Mouse (Mus musculus) kidney, embryonic 16.5 days (tissue): ENCODE results near the gene Rere. TPM values are rescaled to one million over a fixed set of nuclear protein-coding genes. Genes with fewer than 3 reads are reported as not detected.

Experiments
- ATAC-seq: fragments of 200-750 bp; cut with Nextera tagmentation; 2 replicates; pipeline ENCODE4 v1.8.0; 2017; ENCODE audit warnings: moderate TSS enrichment; ENCODE audit not compliant: low FRiP score, low TSS enrichment
- H3K27ac ChIP-seq: fragments of 300-500 bp; sonication (generic); 2 replicates; pipeline ENCODE4 v1.5.1; 2014; ENCODE audit warnings: low read length
- H3K27me3 ChIP-seq: fragments of 300-500 bp; sonication (generic); 2 replicates; pipeline ENCODE4 v1.6.1; 2014; ENCODE audit warnings: low read length, control low read depth, mixed read lengths; ENCODE audit not compliant: insufficient read depth
- H3K36me3 ChIP-seq: fragments of 300-500 bp; sonication (generic); 2 replicates; pipeline ENCODE4 v1.6.1; 2014; ENCODE audit warnings: low read length, control low read depth, mixed read lengths; ENCODE audit not compliant: insufficient read depth
- H3K4me1 ChIP-seq: fragments of 300-500 bp; sonication (generic); 2 replicates; pipeline ENCODE4 v1.6.1; 2014; ENCODE audit warnings: low read length, control low read depth, mixed read lengths; ENCODE audit not compliant: insufficient read depth
- H3K4me2 ChIP-seq: fragments of 300-500 bp; sonication (generic); replicated peaks from 2 replicates; pipeline ENCODE4 v1.6.1; 2014; ENCODE audit warnings: low read depth, low read length
- H3K4me3 ChIP-seq: fragments of 300-500 bp; sonication (generic); 2 replicates; pipeline ENCODE4 v1.5.1; 2014; ENCODE audit warnings: mild to moderate bottlenecking, low read length
- H3K9ac ChIP-seq: fragments of 300-500 bp; sonication (generic); replicated peaks from 2 replicates; pipeline ENCODE4 v1.6.1; 2014; ENCODE audit warnings: low read length
- H3K9me3 ChIP-seq: fragments of 300-500 bp; sonication (generic); 2 replicates; pipeline ENCODE4 v1.6.1; 2016; ENCODE audit warnings: low read length, control low read depth
- WGBS: fragments of 180-500 bp; shearing (Covaris S2); extraction: QIAGEN DNeasy Blood & Tissue Kit; methylation state at CpG from one replicate; pipeline ENCODE4 v1.1.7; 2014; 5-methylcytosine and 5-hydroxymethylcytosine counted together
- polyA plus RNA-seq: library from polyadenylated mRNA; unstranded; fragments of >200 nt; fragmentation: Nextera tagmentation; extraction: Ambion mirVana; gene quantifications from 2 replicates; pipeline ENCODE4 v1.2.1, GENCODE M21; 2015

Gene Rere
- polyA plus RNA-seq, 1 experiment from 2014 or later = 30.7 TPM

GRCm38 (mm10) chr4:150327476-150327875 lies 46.0 kb downstream of the Rere start:
- Histone ChIP-seq H3K27ac (no peak overlapping the region), H3K9me3 (peaks cover 3% of the 10 kb centered on the region; the same call in 1 of the 2 replicates), H3K4me3 (no peak overlapping the region), H3K9ac (no peak overlapping the region), H3K4me1 (no peaks in the 10 kb centered on the region), H3K4me2 (no peak overlapping the region), H3K36me3 (no peaks in the 10 kb centered on the region), H3K27me3 (no peaks in the 10 kb centered on the region)
- ATAC-seq = no peak
- 80% methylated on average over 4 of the region's 4 CpGs for WGBS

DNA sequence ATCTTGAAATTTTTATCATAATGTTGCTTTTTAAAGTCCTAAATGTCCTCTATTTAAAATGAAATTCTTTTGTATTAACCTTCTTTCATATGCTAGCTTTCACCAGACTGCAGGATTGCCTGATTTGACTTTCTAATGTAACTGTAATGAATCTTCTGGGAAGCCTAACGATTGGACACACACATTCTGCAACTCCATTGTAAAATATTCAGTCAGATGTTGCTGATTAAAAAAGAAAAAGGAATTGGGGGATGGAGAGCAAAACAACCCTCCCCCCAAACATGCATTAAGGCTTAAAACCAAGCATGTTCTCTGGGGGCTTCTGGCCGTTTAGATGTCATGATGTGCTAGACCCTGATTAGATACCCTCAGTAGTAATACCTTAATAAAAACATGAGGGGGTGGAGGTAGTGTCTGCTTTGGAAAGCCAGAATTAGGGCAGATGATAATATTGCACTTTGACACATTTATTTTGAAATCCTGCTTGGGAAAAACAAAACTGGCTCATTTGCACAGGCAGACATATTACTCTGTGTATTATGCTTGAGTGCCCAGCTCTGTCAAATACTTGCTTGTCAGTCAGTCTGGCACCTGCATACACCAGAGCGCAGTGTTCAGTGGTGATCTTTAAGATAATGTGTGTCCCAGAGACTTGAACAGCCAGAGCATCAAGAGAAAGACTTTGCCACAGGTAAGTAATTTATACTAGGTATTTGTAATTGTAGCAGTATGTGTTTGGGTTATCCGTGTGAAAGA lies 52.7 kb downstream of the Rere start:
- Histone ChIP-seq H3K36me3 (no peaks in the 10 kb centered on the region), H3K4me1 (peaks cover 4% of the 10 kb centered on the region; the same call in 1 of the 2 replicates), H3K4me3 (no peak overlapping the region), H3K9me3 (no peaks in the 10 kb centered on the region), H3K4me2 (no peak overlapping the region), H3K27me3 (no peaks in the 10 kb centered on the region), H3K9ac (no peak overlapping the region), H3K27ac (no peak overlapping the region)
- ATAC-seq = no peak
- WGBS = 65% methylated on average over 4 of the region's 4 CpGs

- 91% methylated on average over 1 of the region's 1 CpGs for WGBS
- Histone ChIP-seq H3K27me3 (no peaks in the 10 kb centered on the region), H3K9ac (no peak overlapping the region)
Measured at GRCm38 (mm10) chr4:150337260-150337659, 55.8 kb downstream of the Rere start.

DNA sequence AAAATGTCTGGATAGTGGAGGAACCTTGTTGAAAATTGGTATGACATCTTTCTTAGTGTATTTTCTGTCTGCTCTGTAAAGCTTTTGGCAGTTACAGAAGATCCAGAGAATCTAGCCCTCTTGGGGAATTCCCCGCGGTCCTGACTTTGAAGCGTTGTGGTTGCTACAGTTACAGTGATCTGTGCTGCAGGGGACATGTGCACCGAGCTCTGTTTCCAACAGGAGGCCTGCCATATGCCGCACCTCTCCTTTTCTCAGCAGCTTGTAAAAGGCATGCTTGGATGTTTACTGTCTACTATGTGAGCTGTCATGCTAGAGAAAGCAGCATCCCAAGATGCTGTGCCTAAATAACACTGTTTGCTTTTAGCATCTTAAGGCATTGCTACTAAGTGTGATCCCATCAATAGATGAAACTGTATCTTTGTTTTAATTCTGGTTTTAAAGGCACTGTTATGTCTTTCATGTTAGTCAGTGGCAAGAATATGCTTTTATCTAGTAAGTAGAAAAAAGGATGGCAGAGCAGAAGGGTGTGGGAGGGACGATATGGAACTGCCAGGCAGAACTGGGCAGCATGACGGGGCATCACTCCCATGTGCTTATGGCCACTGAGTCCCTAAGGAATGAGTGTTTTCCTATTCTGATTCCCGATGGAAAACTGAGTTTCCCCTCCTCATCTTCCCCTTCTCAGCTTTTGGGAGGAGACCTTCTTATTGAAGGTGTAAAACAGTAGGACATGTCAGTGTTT lies 57.6 kb downstream of the Rere start:
- Histone ChIP-seq H3K27me3 (no peaks in the 10 kb centered on the region), H3K4me2 (no peak overlapping the region), H3K27ac (0 out of 2 replicates have a peak overlapping the region, but pooled peaks have one; percentile 34), H3K9me3 (no peaks in the 10 kb centered on the region), H3K36me3 (no peaks in the 10 kb centered on the region), H3K9ac (no peak overlapping the region), H3K4me3 (no peak overlapping the region), H3K4me1 (peaks cover 15% of the 10 kb centered on the region)
- no peak for ATAC-seq
- 58% methylated on average over 8 of the region's 8 CpGs for WGBS

More at GRCm38 (mm10) chr4:150337260-150337659, 55.8 kb downstream of the Rere start:
- H3K27ac ChIP-seq = no peak overlapping the region
- H3K4me3 ChIP-seq = no peak overlapping the region
- no peak overlapping the region for H3K4me2 ChIP-seq
- peaks cover 9% of the 10 kb centered on the region; the same call in 1 of the 2 replicates for H3K4me1 ChIP-seq
- H3K9me3 ChIP-seq = no peaks in the 10 kb centered on the region
- H3K36me3 ChIP-seq = no peaks in the 10 kb centered on the region
- ATAC-seq = no peak

DNA sequence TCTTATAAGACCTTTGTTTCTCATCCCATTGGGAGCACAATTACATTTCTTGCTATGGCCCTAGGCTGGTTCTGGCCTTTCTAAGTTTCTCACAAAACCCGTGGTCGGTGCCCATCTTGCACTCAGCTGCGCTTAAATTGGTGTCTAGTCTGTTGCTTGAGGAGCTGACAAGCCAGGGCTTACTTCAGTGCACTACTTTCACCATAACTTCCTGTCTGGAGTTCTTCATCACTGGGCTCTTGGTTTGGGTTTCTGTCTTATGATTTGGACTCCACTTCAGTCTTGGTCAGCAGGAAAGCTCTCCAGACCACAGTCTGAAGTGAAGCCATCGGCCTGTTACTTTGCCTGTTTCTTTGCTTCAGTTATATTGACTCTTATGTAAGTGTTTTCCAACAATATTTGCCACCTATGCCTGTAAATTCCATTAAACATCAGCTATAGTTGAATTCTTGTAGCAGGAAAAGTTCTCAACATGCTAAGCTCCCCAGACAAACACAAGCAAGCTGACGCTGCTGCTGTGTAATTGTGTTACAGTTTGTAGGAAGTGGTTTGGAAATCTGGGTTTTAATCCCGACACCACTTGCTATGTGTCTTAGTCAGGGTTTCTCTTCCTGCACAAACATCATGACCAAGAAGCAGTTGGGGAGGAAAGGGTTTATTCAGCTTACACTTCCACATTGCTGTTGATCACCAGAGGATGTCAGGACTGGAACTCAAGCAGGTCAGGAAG lies 59.5 kb downstream of the Rere start:
- Histone ChIP-seq H3K27me3 (no peaks in the 10 kb centered on the region), H3K9ac (no peak overlapping the region), H3K27ac (no peak overlapping the region), H3K4me1 (peaks cover 17% of the 10 kb centered on the region), H3K4me3 (no peak overlapping the region), H3K4me2 (no peak overlapping the region), H3K36me3 (no peaks in the 10 kb centered on the region), H3K9me3 (no peaks in the 10 kb centered on the region)
- no peak for ATAC-seq
- WGBS = 90% methylated on average over 6 of the region's 6 CpGs

DNA sequence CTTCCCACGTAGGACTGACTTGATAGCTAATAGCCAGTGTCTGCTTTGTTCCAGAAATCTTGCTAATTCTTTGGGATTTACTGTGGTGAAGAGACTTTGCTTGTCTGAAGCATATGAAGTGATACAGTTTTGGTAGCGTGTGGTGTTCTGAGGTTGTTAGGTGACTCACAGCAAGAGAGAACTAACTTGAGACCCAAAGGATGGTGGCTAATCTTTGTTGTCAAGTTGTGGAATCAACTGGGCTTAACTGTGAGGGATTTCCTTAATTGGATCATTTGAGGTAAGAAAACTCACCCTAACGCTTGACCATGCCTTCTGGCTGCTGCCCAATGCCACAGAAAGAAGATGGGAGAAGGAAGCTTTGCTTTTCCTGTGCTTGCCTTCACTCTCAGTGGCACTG lies 63.1 kb downstream of the Rere start:
- H3K4me2 ChIP-seq = no peak overlapping the region
- H3K27me3 ChIP-seq = no peaks in the 10 kb centered on the region
- no peak overlapping the region for H3K4me3 ChIP-seq
- no peaks in the 10 kb centered on the region for H3K9me3 ChIP-seq
- WGBS = 83% methylated on average over 3 of the region's 3 CpGs
- ATAC-seq = no peak
- peaks cover 34% of the 10 kb centered on the region for H3K4me1 ChIP-seq
- H3K27ac ChIP-seq = no peak overlapping the region
- H3K36me3 ChIP-seq = no peaks in the 10 kb centered on the region
- no peak overlapping the region for H3K9ac ChIP-seq

DNA sequence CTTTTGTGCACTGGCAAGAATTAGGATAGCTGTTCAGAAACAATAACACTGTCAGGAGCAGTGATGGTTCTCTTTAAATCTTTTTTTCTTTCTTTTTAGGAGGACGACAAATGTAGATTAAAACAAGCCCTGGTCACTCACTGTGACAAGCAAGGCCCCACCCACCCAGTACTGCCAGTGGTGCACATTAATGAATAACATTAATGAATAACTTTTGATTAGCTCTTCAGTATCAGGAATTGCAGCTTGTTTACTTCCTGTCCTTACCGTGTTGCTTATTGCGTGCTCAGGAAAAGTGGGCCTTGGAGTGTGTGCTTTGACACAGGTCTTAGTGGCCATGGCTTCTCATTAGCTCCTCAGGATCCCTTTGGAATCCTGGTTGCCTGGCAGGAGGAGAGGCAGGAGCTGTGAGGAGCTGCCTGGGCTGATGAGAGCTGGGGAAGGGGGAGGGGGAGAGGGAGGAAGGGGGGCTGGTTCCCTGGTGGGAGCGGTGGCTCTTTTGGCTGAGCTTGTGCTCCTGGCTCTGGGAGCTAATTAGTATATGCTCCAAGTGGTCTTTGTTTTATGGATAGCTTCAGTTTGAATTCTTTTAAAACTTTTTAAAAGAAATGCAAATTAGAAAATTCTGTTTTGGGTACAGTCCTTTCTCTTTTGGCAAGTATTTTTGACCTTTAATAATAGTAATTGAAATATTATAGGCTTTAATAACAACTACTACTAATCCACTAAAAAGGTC lies 65.4 kb downstream of the Rere start:
- ATAC-seq = peak; percentile 76
- Histone ChIP-seq H3K27ac (peak overlapping the region; percentile 81), H3K9ac (no peak overlapping the region), H3K4me3 (no peak overlapping the region), H3K4me1 (peaks cover 48% of the 10 kb centered on the region), H3K9me3 (no peaks in the 10 kb centered on the region), H3K4me2 (peak overlapping the region; percentile 35; the same call in 1 of the 2 replicates), H3K27me3 (no peaks in the 10 kb centered on the region), H3K36me3 (no peaks in the 10 kb centered on the region)
- WGBS = 13% methylated on average over 4 of the region's 4 CpGs

GRCm38 (mm10) chr4:150347387-150347672 lies 65.9 kb downstream of the Rere start:
- H3K27me3 ChIP-seq = no peaks in the 10 kb centered on the region
- H3K36me3 ChIP-seq = no peaks in the 10 kb centered on the region
- H3K4me2 ChIP-seq = no peak overlapping the region
- H3K27ac ChIP-seq = no peak overlapping the region
- WGBS = 16% methylated on average over 2 of the region's 2 CpGs
- H3K9me3 ChIP-seq = no peaks in the 10 kb centered on the region
- H3K4me3 ChIP-seq = no peak overlapping the region
- no peak for ATAC-seq
- peaks cover 52% of the 10 kb centered on the region for H3K4me1 ChIP-seq
- no peak overlapping the region for H3K9ac ChIP-seq

GRCm38 (mm10) chr4:150349680-150350101 lies 68.2 kb downstream of the Rere start:
- Histone ChIP-seq H3K27ac (peak overlapping the region; percentile 53; the same call in 1 of the 2 replicates), H3K9ac (no peak overlapping the region), H3K27me3 (no peaks in the 10 kb centered on the region), H3K4me2 (no peak overlapping the region), H3K36me3 (no peaks in the 10 kb centered on the region), H3K4me1 (peaks cover 47% of the 10 kb centered on the region), H3K4me3 (no peak overlapping the region), H3K9me3 (no peaks in the 10 kb centered on the region)
- whole genome bisulfite sequencing = 48% methylated on average over 6 of the region's 6 CpGs
- no peak for ATAC-seq
